Mouse (Mus musculus) large intestine, adult 2 months (tissue): ENCODE results near the gene Pls1. TPM values are rescaled to one million over a fixed set of nuclear protein-coding genes. Genes with fewer than 3 reads are reported as not detected.

Experiments used
- DNase-seq: peaks from one replicate; pipeline ENCODE4 v3.0.0-alpha.2; 2012; ENCODE audit warnings: low read depth, low spot score
- WGBS: fragments of 180-500 bp; shearing (Covaris S2); methylation state at CpG from one replicate; pipeline ENCODE4 v1.1.7; 2018; 5-methylcytosine and 5-hydroxymethylcytosine counted together
- polyA plus RNA-seq: library from polyadenylated mRNA; depleted of rRNA; stranded (reverse); fragments of >200 nt; gene quantifications from 2 replicates; pipeline ENCODE4 v1.2.3, GENCODE M21; 2012; rRNA removed

The Pls1 gene
- polyA plus RNA-seq, 1 experiment, result 118 TPM

DNA sequence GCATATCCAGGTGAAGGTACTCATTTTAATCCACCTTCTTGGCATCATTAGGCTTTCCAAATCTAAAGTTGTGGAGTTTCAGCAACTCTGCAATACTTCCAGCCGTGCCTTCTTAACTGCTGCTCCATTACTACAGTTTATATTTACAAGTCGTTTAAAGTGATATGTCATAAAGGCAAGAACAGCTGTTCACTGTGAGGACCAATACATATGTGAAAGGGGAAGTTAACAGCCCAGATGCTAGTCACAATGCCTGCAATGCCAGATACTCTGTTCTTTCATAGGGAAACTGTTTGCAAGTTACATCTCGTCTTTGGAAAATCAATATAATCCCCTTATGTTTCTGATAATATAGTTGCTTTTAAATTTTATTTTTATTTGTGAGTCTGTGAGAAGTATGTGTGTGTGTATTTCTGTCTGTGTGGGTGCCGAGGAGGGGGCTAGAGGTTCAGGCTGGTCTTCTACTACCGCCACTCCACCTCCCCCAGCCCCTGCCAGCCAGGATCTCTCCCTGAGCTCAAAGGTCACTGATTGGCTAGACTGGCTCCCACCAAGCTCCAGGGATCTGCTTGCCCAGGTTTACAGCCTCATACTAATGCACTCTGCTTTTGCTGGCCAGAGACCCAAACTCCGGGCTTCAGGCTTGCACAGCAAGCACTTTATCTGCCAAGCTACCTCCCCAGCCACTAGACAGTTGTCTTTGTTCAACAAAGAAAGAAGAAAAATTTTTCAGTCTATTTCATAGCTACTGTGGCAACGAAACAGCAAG is 100.1 kb downstream of the Pls1 start:
- WGBS, result 45% methylated on average over 7 of the region's 7 CpGs
- DNase-seq, result no peak

DNA sequence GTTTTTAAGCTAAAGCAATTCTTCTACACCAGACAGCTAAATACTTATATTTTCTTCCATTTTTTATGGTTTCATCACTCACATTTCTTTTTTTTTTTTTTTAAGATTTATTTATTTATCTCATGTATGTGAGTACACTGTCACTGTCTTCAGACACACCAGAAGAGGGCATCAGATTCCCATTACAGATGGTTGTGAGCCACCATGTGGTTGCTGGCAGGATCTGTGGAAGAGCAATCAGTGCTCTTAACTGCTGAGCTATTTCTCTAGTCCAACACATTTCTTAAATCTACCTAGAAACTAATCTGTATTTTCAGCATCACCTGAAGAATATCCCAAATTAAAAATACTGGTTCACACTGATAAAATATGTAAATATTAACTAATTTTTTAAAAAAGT is 108.9 kb downstream of the Pls1 start:
- DNase-seq, result no peak

- WGBS, result 43% methylated on average over 8 of the region's 8 CpGs
Measured at GRCm38 (mm10) chr9:95712574-95712973, 132.5 kb downstream of the Pls1 start.

GRCm38 (mm10) chr9:95708943-95709342 is 136.2 kb downstream of the Pls1 start:
- DNase-seq, result no peak

More at GRCm38 (mm10) chr9:95712574-95712973, 132.5 kb downstream of the Pls1 start:
- DNase-seq, result no peak

- 84% methylated on average over 5 of the region's 5 CpGs for WGBS
- no peak for DNase-seq
Measured at GRCm38 (mm10) chr9:95705371-95705770, 139.7 kb downstream of the Pls1 start.

GRCm38 (mm10) chr9:95704078-95704477 is 141.0 kb downstream of the Pls1 start:
- 68% methylated on average over 3 of the region's 3 CpGs for WGBS
- DNase-seq, result no peak

Other genes with a start within 250 kb of the Pls1 start
- 0.19 and 0.27 TPM in 2 replicates for gene Pcolce2, start 207.7 kb downstream of the Pls1 start, polyA plus RNA-seq
- 0.68 and 1.6 TPM in 2 replicates for gene Trpc1, start 94.9 kb downstream of the Pls1 start, polyA plus RNA-seq
- gene Atr, start 12.3 kb upstream of the Pls1 start, polyA plus RNA-seq, result 1.7 and 2.8 TPM in 2 replicates
- 2.9 and 4.6 TPM in 2 replicates for gene Xrn1, start 109.4 kb upstream of the Pls1 start, polyA plus RNA-seq